Mouse (Mus musculus) heart, postnatal 0 days (tissue): ENCODE data around the gene Map1a. TPM values are rescaled to one million over a fixed set of nuclear protein-coding genes. Genes with fewer than 3 reads are reported as not detected.
A peak's percentile ranks its signal among the peaks of the same experiment; 100 is the strongest.

Experiments
- ATAC-seq: fragments of 200-750 bp; cut with Nextera tagmentation; 2 replicates; pipeline ENCODE4 v1.8.0; 2017; ENCODE audit warnings: low read depth, moderate number of reproducible peaks, moderate library complexity; ENCODE audit not compliant: insufficient read depth
- DNase-seq: peaks from one replicate; pipeline ENCODE4 v3.0.0-alpha.2; 2016; ENCODE audit warnings: low spot score
- H3K27ac ChIP-seq: fragments of 300-500 bp; sonication (generic); 2 replicates; pipeline ENCODE4 v1.5.1; 2014; ENCODE audit warnings: low read depth, mild to moderate bottlenecking
- H3K27me3 ChIP-seq: fragments of 300-500 bp; sonication (generic); 2 replicates; pipeline ENCODE4 v1.6.1; 2014; ENCODE audit warnings: low read length, mixed read lengths; ENCODE audit not compliant: control insufficient read depth, insufficient read depth
- H3K36me3 ChIP-seq: fragments of 300-500 bp; sonication (generic); replicated peaks from 2 replicates; pipeline ENCODE4 v1.6.1; 2014; ENCODE audit warnings: low read length, mixed read lengths; ENCODE audit not compliant: control insufficient read depth, insufficient read depth
- H3K4me1 ChIP-seq: fragments of 300-500 bp; sonication (generic); 2 replicates; pipeline ENCODE4 v1.6.1; 2014; ENCODE audit warnings: antibody characterized with exemption; ENCODE audit not compliant: control insufficient read depth, insufficient read depth
- H3K4me2 ChIP-seq: fragments of 300-500 bp; sonication (generic); 2 replicates; pipeline ENCODE4 v1.6.1; 2014; ENCODE audit warnings: low read depth, mild to moderate bottlenecking, low read length, moderate library complexity
- H3K4me3 ChIP-seq: fragments of 300-500 bp; sonication (generic); 2 replicates; pipeline ENCODE4 v1.5.1; 2014; ENCODE audit warnings: low read depth, low read length
- H3K9ac ChIP-seq: fragments of 300-500 bp; sonication (generic); replicated peaks from 2 replicates; pipeline ENCODE4 v1.6.1; 2014; ENCODE audit warnings: low read depth, low read length, mixed read lengths
- H3K9me3 ChIP-seq: fragments of 300-500 bp; sonication (generic); replicated peaks from 2 replicates; pipeline ENCODE4 v1.6.1; 2016; ENCODE audit warnings: low read length; ENCODE audit not compliant: control insufficient read depth
- CTCF ChIP-seq: IDR thresholded peaks from 2 replicates; pipeline ENCODE4 v1.5.1; 2016; ENCODE audit warnings: antibody characterized with exemption, control low read depth, low read depth
- EP300 ChIP-seq: IDR thresholded peaks from 2 replicates; pipeline ENCODE4 v1.6.1; 2016; ENCODE audit warnings: antibody characterized with exemption, low read depth
- WGBS: fragments of 180-500 bp; shearing (Covaris S2); extraction: QIAGEN DNeasy Blood & Tissue Kit; methylation state at CpG from one replicate; pipeline ENCODE4 v1.1.7; 2014; 5-methylcytosine and 5-hydroxymethylcytosine counted together
- polyA plus RNA-seq: library from polyadenylated mRNA; unstranded; fragments of >200 nt; fragmentation: Nextera tagmentation; extraction: Ambion mirVana; gene quantifications from 2 replicates; pipeline ENCODE4 v1.2.1, GENCODE M21; 2015
- total RNA-seq: library from RNA; depleted of rRNA; stranded (reverse); fragments of >200 nt; gene quantifications from 2 replicates; pipeline ENCODE4 v1.2.3, GENCODE M21; 2014; ENCODE audit warnings: low replicate concordance

Map1a gene
- total and polyA plus RNA-seq, 2 experiments from 2014 or later, result 4.8 to 24.9 TPM

- peaks cover 33% of the 10 kb centered on the region for H3K36me3 ChIP-seq
- TF ChIP-seq EP300 (no peak), CTCF (no peak)
- H3K27ac ChIP-seq, result no peak overlapping the region
- no peak overlapping the region for H3K4me3 ChIP-seq
- ATAC-seq (no peak), DNase-seq (no peak)
- peaks cover 26% of the 10 kb centered on the region for H3K4me1 ChIP-seq
- no peaks in the 10 kb centered on the region for H3K27me3 ChIP-seq
- 15% methylated on average over 8 of the region's 8 CpGs for WGBS
- no peaks in the 10 kb centered on the region for H3K9me3 ChIP-seq
- H3K4me2 ChIP-seq, result no peak overlapping the region
- H3K9ac ChIP-seq, result no peak overlapping the region
Measured at GRCm38 (mm10) chr2:121298131-121298530, 8.7 kb downstream of the Map1a start.

DNA sequence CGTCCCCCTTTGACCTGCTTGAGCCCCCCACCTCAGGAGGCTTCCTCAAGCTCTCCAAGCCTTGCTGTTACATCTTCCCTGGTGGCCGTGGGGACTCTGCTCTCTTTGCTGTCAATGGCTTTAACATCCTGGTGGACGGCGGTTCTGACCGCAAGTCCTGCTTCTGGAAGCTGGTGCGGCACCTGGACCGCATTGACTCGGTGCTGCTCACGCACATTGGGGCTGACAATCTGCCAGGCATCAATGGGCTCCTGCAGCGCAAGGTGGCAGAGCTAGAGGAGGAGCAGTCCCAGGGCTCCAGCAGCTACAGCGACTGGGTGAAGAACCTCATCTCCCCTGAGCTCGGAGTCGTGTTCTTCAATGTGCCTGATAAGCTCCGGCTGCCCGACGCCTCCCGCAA lies 10.1 kb downstream of the Map1a start:
- DNase-seq (no peak), ATAC-seq (no peak)
- no peak for TF ChIP-seq EP300
- no peak for TF ChIP-seq CTCF
- H3K27me3 ChIP-seq, result no peaks in the 10 kb centered on the region
- H3K36me3 ChIP-seq, result peaks cover 40% of the 10 kb centered on the region
- no peak overlapping the region for H3K9ac ChIP-seq
- H3K9me3 ChIP-seq, result no peaks in the 10 kb centered on the region
- 76% methylated on average over 17 of the region's 17 CpGs for WGBS
- H3K27ac ChIP-seq, result no peak overlapping the region
- H3K4me1 ChIP-seq, result peaks cover 13% of the 10 kb centered on the region
- H3K4me3 ChIP-seq, result no peak overlapping the region
- no peak overlapping the region for H3K4me2 ChIP-seq

DNA sequence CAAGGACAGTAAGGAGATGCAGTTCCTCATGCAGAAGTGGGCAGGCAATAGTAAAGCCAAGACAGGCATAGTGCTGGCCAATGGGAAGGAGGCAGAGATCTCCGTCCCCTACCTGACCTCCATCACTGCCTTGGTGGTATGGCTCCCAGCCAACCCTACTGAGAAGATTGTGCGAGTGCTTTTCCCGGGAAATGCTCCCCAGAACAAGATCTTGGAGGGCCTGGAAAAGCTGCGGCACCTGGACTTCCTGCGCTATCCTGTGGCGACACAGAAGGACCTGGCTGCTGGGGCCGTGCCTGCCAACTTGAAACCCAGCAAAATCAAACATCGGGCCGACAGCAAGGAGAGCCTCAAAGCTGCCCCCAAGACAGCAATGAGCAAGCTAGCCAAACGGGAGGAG lies 10.6 kb downstream of the Map1a start:
- H3K4me1 ChIP-seq, result peaks cover 11% of the 10 kb centered on the region; the same call in 1 of the 2 replicates
- H3K27ac ChIP-seq, result no peak overlapping the region
- H3K4me3 ChIP-seq, result no peak overlapping the region
- TF ChIP-seq EP300 (no peak), CTCF (no peak)
- no peaks in the 10 kb centered on the region for H3K9me3 ChIP-seq
- no peak overlapping the region for H3K4me2 ChIP-seq
- no peak for ATAC-seq
- 69% methylated on average over 10 of the region's 10 CpGs for WGBS
- no peaks in the 10 kb centered on the region for H3K27me3 ChIP-seq
- H3K36me3 ChIP-seq, result peaks cover 46% of the 10 kb centered on the region
- DNase-seq, result no peak
- no peak overlapping the region for H3K9ac ChIP-seq

GRCm38 (mm10) chr2:121308997-121309416 lies 19.6 kb downstream of the Map1a start:
- peak overlapping the region; percentile 36 for H3K4me2 ChIP-seq
- no peak overlapping the region for H3K9ac ChIP-seq
- H3K36me3 ChIP-seq, result peaks cover 41% of the 10 kb centered on the region
- 0 out of 2 replicates have a peak overlapping the region, but pooled peaks have one; percentile 2 for H3K27ac ChIP-seq
- ATAC-seq (0 out of 2 replicates have a peak, but pooled peaks have one; percentile 23), DNase-seq (peak; percentile 25)
- 24% methylated on average over 5 of the region's 5 CpGs for WGBS
- no peaks in the 10 kb centered on the region for H3K9me3 ChIP-seq
- H3K4me3 ChIP-seq, result no peak overlapping the region
- H3K27me3 ChIP-seq, result no peaks in the 10 kb centered on the region
- H3K4me1 ChIP-seq, result no peaks in the 10 kb centered on the region
- no peak for TF ChIP-seq EP300
- TF ChIP-seq CTCF, result no peak

GRCm38 (mm10) chr2:121316278-121316677 lies 26.9 kb downstream of the Map1a start:
- 59% methylated on average over 8 of the region's 8 CpGs for WGBS
- no peaks in the 10 kb centered on the region for H3K27me3 ChIP-seq
- no peaks in the 10 kb centered on the region for H3K4me1 ChIP-seq
- no peak overlapping the region for H3K27ac ChIP-seq
- ATAC-seq (no peak), DNase-seq (no peak)
- no peak overlapping the region for H3K4me2 ChIP-seq
- H3K4me3 ChIP-seq, result no peak overlapping the region
- H3K9ac ChIP-seq, result no peak overlapping the region
- TF ChIP-seq EP300 (no peak), CTCF (no peak)
- H3K9me3 ChIP-seq, result no peaks in the 10 kb centered on the region
- peaks cover 12% of the 10 kb centered on the region for H3K36me3 ChIP-seq

- H3K36me3 ChIP-seq, result peaks cover 18% of the 10 kb centered on the region; the same call in 1 of the 2 replicates
- H3K4me1 ChIP-seq, result no peaks in the 10 kb centered on the region
- H3K27ac ChIP-seq, result no peak overlapping the region
- TF ChIP-seq EP300 (no peak), CTCF (no peak)
- no peak overlapping the region for H3K4me3 ChIP-seq
- no peaks in the 10 kb centered on the region for H3K27me3 ChIP-seq
- DNase-seq, result no peak
- no peak overlapping the region for H3K9ac ChIP-seq
- no peak for ATAC-seq
- 90% methylated on average over 10 of the region's 10 CpGs for WGBS
- H3K4me2 ChIP-seq, result no peak overlapping the region
- no peaks in the 10 kb centered on the region for H3K9me3 ChIP-seq
Measured at GRCm38 (mm10) chr2:121323041-121323440, 33.6 kb downstream of the Map1a start.
